Mouse (Mus musculus): Measurements from ENCODE around the gene Gm3417. TPM values are rescaled to one million over a fixed set of nuclear protein-coding genes. Genes with fewer than 3 reads are reported as not detected.
"Not testable (repeated sequence)": the region's sequence is repeated elsewhere in the genome, so short reads cannot be mapped to it uniquely, and the experiment has no call there.

The Gm3417 gene
- polyA plus RNA-seq, 1 experiment from 2014 or later, result not detected

GRCm38 (mm10) chr17:14990116-14990702 lies 11.6 kb upstream of the Gm3417 start:
- H3K27me3 ChIP-seq; H3K9me3 ChIP-seq; ATAC-seq (ENCODE audit: low FRiP score, low read depth); H3K36me3 ChIP-seq; H3K9ac ChIP-seq; H3K27ac ChIP-seq; H3K4me2 ChIP-seq (replicated peaks); H3K4me3 ChIP-seq; H3K4me1 ChIP-seq: not testable (repeated sequence)
- 94% methylated on average over 4 of the region's 5 CpGs for WGBS

GRCm38 (mm10) chr17:14977718-14978361 lies 750 bp downstream of the Gm3417 start:
- H3K36me3 ChIP-seq; H3K9me3 ChIP-seq; H3K4me1 ChIP-seq; ATAC-seq (ENCODE audit: low FRiP score, low read depth); H3K27me3 ChIP-seq; H3K9ac ChIP-seq; H3K27ac ChIP-seq: not testable (repeated sequence)
- WGBS, result under 1% methylated on average over 4 of the region's 7 CpGs
- Histone ChIP-seq H3K4me2 (replicated peaks) (peak overlapping the region; percentile 34; the same call in 1 of the 2 replicates), H3K4me3 (0 out of 2 replicates have a peak overlapping the region, but pooled peaks have one; percentile 24)

GRCm38 (mm10) chr17:14968373-14968913 lies 10.1 kb downstream of the Gm3417 start:
- not testable (repeated sequence) for H3K9me3 ChIP-seq; H3K9ac ChIP-seq; H3K27me3 ChIP-seq; H3K4me2 ChIP-seq (replicated peaks); H3K4me1 ChIP-seq; H3K27ac ChIP-seq; H3K36me3 ChIP-seq; H3K4me3 ChIP-seq; ATAC-seq (ENCODE audit: low FRiP score, low read depth)
- no CpG with 5 or more reads among the region's 6 CpGs for WGBS

- Histone ChIP-seq H3K36me3 (peaks cover 12% of the 10 kb centered on the region), H3K4me1 (peaks cover 12% of the 10 kb centered on the region)
- not testable (repeated sequence) for H3K27ac ChIP-seq; H3K9ac ChIP-seq; H3K4me3 ChIP-seq; H3K4me2 ChIP-seq (replicated peaks); H3K9me3 ChIP-seq; H3K27me3 ChIP-seq
- no CpG with 5 or more reads among the region's 44 CpGs for WGBS
- peak; percentile 96 for ATAC-seq (ENCODE audit: low FRiP score, low read depth)
Measured at GRCm38 (mm10) chr17:14961557-14962154, 16.9 kb downstream of the Gm3417 start.

GRCm38 (mm10) chr17:14960951-14961556 lies 17.5 kb downstream of the Gm3417 start, which contains the start of gene Phf10:
TSS of gene Phf10 (minus strand) at chr17:14961273.
- Histone ChIP-seq H3K4me3 (peak within 1 kb of the TSS; percentile 77), H3K9ac (peak within 1 kb of the TSS; percentile 87), H3K27ac (peak within 1 kb of the TSS; percentile 72; the same call in 1 of the 2 replicates), H3K4me1 (peaks cover 12% of the 10 kb centered on the region), H3K36me3 (peaks cover 17% of the 10 kb centered on the region), H3K4me2 (replicated peaks) (peak within 1 kb of the TSS; percentile 89)
- not testable (repeated sequence) for H3K9me3 ChIP-seq, H3K27me3 ChIP-seq
- peak; percentile 82 for ATAC-seq (ENCODE audit: low FRiP score, low read depth)
- WGBS, result 0% methylated on average over 33 of the region's 100 CpGs

GRCm38 (mm10) chr17:14960520-14960919 lies 18.1 kb downstream of the Gm3417 start:
- no peaks in the 10 kb centered on the region for H3K27me3 ChIP-seq
- H3K4me3 ChIP-seq, result peak overlapping the region; percentile 77
- H3K9ac ChIP-seq, result peak overlapping the region; percentile 87
- peaks cover 12% of the 10 kb centered on the region for H3K4me1 ChIP-seq
- peaks cover 17% of the 10 kb centered on the region for H3K36me3 ChIP-seq
- peak overlapping the region; percentile 89 for H3K4me2 ChIP-seq (replicated peaks)
- peak overlapping the region; percentile 48; the same call in 1 of the 2 replicates for H3K27ac ChIP-seq
- 0% methylated on average over 19 of the region's 23 CpGs for WGBS
- no peaks in the 10 kb centered on the region for H3K9me3 ChIP-seq
- ATAC-seq (ENCODE audit: low FRiP score, low read depth), result no peak; the same call in 1 of the 2 replicates

- no peak overlapping the region for H3K27ac ChIP-seq
- no peaks in the 10 kb centered on the region for H3K9me3 ChIP-seq
- peak overlapping the region; percentile 66 for H3K4me2 ChIP-seq (replicated peaks)
- H3K27me3 ChIP-seq, result no peaks in the 10 kb centered on the region
- no peak for ATAC-seq (ENCODE audit: low FRiP score, low read depth)
- 24% methylated on average over 3 of the region's 3 CpGs for WGBS
- peak overlapping the region; percentile 50 for H3K9ac ChIP-seq
- H3K4me3 ChIP-seq, result peak overlapping the region; percentile 77
- H3K36me3 ChIP-seq, result peaks cover 17% of the 10 kb centered on the region
- peaks cover 12% of the 10 kb centered on the region for H3K4me1 ChIP-seq
Measured at GRCm38 (mm10) chr17:14959979-14960378, 18.6 kb downstream of the Gm3417 start.

GRCm38 (mm10) chr17:14958686-14959327 lies 19.8 kb downstream of the Gm3417 start:
- Histone ChIP-seq H3K4me2 (replicated peaks) (no peak overlapping the region), H3K36me3 (peaks cover 26% of the 10 kb centered on the region), H3K4me3 (no peak overlapping the region), H3K9ac (no peak overlapping the region), H3K4me1 (peaks cover 12% of the 10 kb centered on the region), H3K9me3 (no peaks in the 10 kb centered on the region), H3K27me3 (no peaks in the 10 kb centered on the region), H3K27ac (no peak overlapping the region)
- WGBS, result 88% methylated on average over 5 of the region's 5 CpGs
- no peak for ATAC-seq (ENCODE audit: low FRiP score, low read depth)

GRCm38 (mm10) chr17:14953452-14953851 lies 25.1 kb downstream of the Gm3417 start:
- no peak overlapping the region for H3K27ac ChIP-seq
- no peaks in the 10 kb centered on the region for H3K27me3 ChIP-seq
- peaks cover 63% of the 10 kb centered on the region for H3K36me3 ChIP-seq

GRCm38 (mm10) chr17:14949161-14949827 lies 29.3 kb downstream of the Gm3417 start:
- 87% methylated on average over 7 of the region's 7 CpGs for WGBS
- Histone ChIP-seq H3K4me3 (no peak overlapping the region), H3K36me3 (peaks cover 71% of the 10 kb centered on the region), H3K27me3 (no peaks in the 10 kb centered on the region), H3K4me1 (peaks cover 4% of the 10 kb centered on the region; the same call in 1 of the 2 replicates), H3K9me3 (no peaks in the 10 kb centered on the region), H3K27ac (no peak overlapping the region), H3K4me2 (replicated peaks) (no peak overlapping the region), H3K9ac (no peak overlapping the region)
- no peak for ATAC-seq (ENCODE audit: low FRiP score, low read depth)

More at GRCm38 (mm10) chr17:14953452-14953851, 25.1 kb downstream of the Gm3417 start:
- Histone ChIP-seq H3K9me3 (no peaks in the 10 kb centered on the region), H3K4me1 (no peaks in the 10 kb centered on the region), H3K4me2 (replicated peaks) (no peak overlapping the region), H3K9ac (no peak overlapping the region), H3K4me3 (no peak overlapping the region)
- no peak for ATAC-seq (ENCODE audit: low FRiP score, low read depth)
- 81% methylated on average over 8 of the region's 8 CpGs for WGBS

- WGBS, result 75% methylated on average over 1 of the region's 1 CpGs
- no peaks in the 10 kb centered on the region for H3K27me3 ChIP-seq
- H3K4me3 ChIP-seq, result peak overlapping the region; percentile 20; the same call in 1 of the 2 replicates
- no peak overlapping the region for H3K27ac ChIP-seq
- H3K36me3 ChIP-seq, result peaks cover 32% of the 10 kb centered on the region
- ATAC-seq (ENCODE audit: low FRiP score, low read depth), result no peak
- peaks cover 17% of the 10 kb centered on the region for H3K4me1 ChIP-seq
- H3K9ac ChIP-seq, result no peak overlapping the region
- no peaks in the 10 kb centered on the region for H3K9me3 ChIP-seq
- peak overlapping the region; percentile 23 for H3K4me2 ChIP-seq (replicated peaks)
Measured at GRCm38 (mm10) chr17:14944551-14944950, 34.0 kb downstream of the Gm3417 start.

Data from limb, embryonic 13.5 days (tissue).